Mouse (Mus musculus) spleen, adult 12 weeks (tissue): ENCODE data around the gene Scgb2b17.
"Not testable (repeated sequence)": the region's sequence is repeated elsewhere in the genome, so short reads cannot be mapped to it uniquely, and the experiment has no call there.

Experiments
- DNase-seq: peaks from one replicate; pipeline ENCODE4 v3.0.0; 2022; ENCODE audit warnings: low spot score

Scgb2b17 gene

DNA sequence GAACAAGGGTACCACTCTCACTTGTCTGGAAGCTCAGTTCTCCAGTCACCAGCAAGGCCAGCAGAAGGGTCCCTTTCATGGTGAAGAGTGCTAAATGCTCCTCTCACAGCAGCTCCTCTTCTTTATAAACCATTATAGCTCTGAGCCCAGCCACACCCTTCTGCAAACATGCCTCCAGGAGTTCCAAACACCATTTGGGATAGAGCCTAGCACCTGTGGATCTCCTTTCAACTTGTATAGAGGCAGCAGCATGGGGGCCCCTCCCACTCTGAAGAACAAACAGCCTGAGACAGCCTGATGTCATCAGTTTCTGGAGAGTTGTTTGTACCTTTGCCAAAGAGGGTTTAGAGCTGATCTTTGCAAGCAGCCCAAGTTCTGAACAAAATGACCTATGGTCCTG lies at the start of gene Scgb2b17:
TSS of gene Scgb2b17 (minus strand) at position 101 of the 400 bp plus-strand sequence.
- DNase-seq: not testable (repeated sequence)

GRCm38 (mm10) chr7:33063149-33063548 lies 6.8 kb upstream of the Scgb2b17 start, which contains the start of gene Scgb1b17:
Gene Scgb1b17 (plus strand): TSS chr7:33063449.
- DNase-seq: not testable (repeated sequence)
